Mouse (Mus musculus) right cerebral cortex, adult 2 months (tissue): ENCODE measurements around the gene H2-D1.
A peak's percentile ranks its signal among the peaks of the same experiment; 100 is the strongest.
"Not testable (repeated sequence)": the region's sequence is repeated elsewhere in the genome, so short reads cannot be mapped to it uniquely, and the experiment has no call there.

Source experiments
- DNase-seq, 2 experiments: peaks; one replicate each; pipeline ENCODE4 v3.0.0; 2021 to 2022; ENCODE audit warnings: low spot score in 2 of 2

Gene H2-D1

GRCm38 (mm10) chr17:35257378-35257777 lies 5.2 kb upstream of the H2-D1 start:
- DNase-seq = no peak

- peak; percentile 95 to 96 for DNase-seq
Observed at GRCm38 (mm10) chr17:35257824-35258491, 4.6 kb upstream of the H2-D1 start.

- no peak for DNase-seq
Observed at GRCm38 (mm10) chr17:35258492-35259478, 3.7 kb upstream of the H2-D1 start.

- no peak for DNase-seq
Observed at GRCm38 (mm10) chr17:35259621-35260020, 2.9 kb upstream of the H2-D1 start.

- no peak for DNase-seq
Observed at GRCm38 (mm10) chr17:35261651-35262050, 879 bp upstream of the H2-D1 start.

- no peak for DNase-seq
Observed at GRCm38 (mm10) chr17:35263523-35263883, 973 bp downstream of the H2-D1 start.

- no peak for DNase-seq
Observed at GRCm38 (mm10) chr17:35267399-35268086, 5.0 kb downstream of the H2-D1 start.

GRCm38 (mm10) chr17:35269653-35270347 lies 7.3 kb downstream of the H2-D1 start:
- no peak for DNase-seq

GRCm38 (mm10) chr17:35272249-35272648 lies 9.7 kb downstream of the H2-D1 start:
- no peak for DNase-seq

- DNase-seq = peak; percentile 83 to 91
Observed at GRCm38 (mm10) chr17:35274770-35275169, 12.2 kb downstream of the H2-D1 start.

GRCm38 (mm10) chr17:35276304-35276864 lies 13.9 kb downstream of the H2-D1 start:
- no peak for DNase-seq

GRCm38 (mm10) chr17:35278049-35278448 lies 15.5 kb downstream of the H2-D1 start:
- DNase-seq = no peak

- DNase-seq = no peak
Observed at GRCm38 (mm10) chr17:35278957-35279688, 16.6 kb downstream of the H2-D1 start.

GRCm38 (mm10) chr17:35280276-35280675 lies 17.7 kb downstream of the H2-D1 start:
- DNase-seq = no peak

- no peak for DNase-seq
Observed at GRCm38 (mm10) chr17:35285431-35285830, 22.9 kb downstream of the H2-D1 start.

GRCm38 (mm10) chr17:35295796-35296195 lies 33.3 kb downstream of the H2-D1 start:
- DNase-seq = peak; percentile 45 to 60

GRCm38 (mm10) chr17:35300261-35300945 lies 37.9 kb downstream of the H2-D1 start:
- not testable (repeated sequence) for DNase-seq

GRCm38 (mm10) chr17:35301645-35302258 lies 39.2 kb downstream of the H2-D1 start:
- peak; percentile 88 to 96 for DNase-seq

- no peak for DNase-seq
Observed at GRCm38 (mm10) chr17:35303271-35303670, 40.7 kb downstream of the H2-D1 start.
